ENCODE assay signal across 8 mouse cellular contexts in genomic region chr9:122310613-122311049, GRCm38 (mm10). TPM values are rescaled to one million over a fixed set of nuclear protein-coding genes. Genes with fewer than 3 reads are reported as not detected.
DNase-seq lines count a peak whose midpoint lies in the region; ATAC-seq and TF ChIP-seq lines count a peak whose summit lies in the region.

No protein-coding gene starts in this region.

- dilution Hi-C loops in CH12.LX (cut with MboI; ENCODE audit: extremely low pct_ligation_motif_present, extremely low pct_unique_long_range_greater_than_20kb, low sequenced_read_pairs), result no loop called here

- H3K9me3 ChIP-seq in CH12.LX (replicated peaks; ENCODE audit: low read length), result no peaks in the 10 kb centered on the region
- no peaks in the 10 kb centered on the region for H3K9me3 ChIP-seq in forebrain, embryonic 10.5 days
- no peaks in the 10 kb centered on the region for H3K9me3 ChIP-seq in heart, embryonic 15.5 days (replicated peaks)
- H3K9me3 ChIP-seq in liver, embryonic 13.5 days (replicated peaks), result no peaks in the 10 kb centered on the region
- no peaks in the 10 kb centered on the region for H3K9me3 ChIP-seq in stomach, embryonic 14.5 days (ENCODE audit: control insufficient read depth, low read depth, low read length)

- no peak overlapping the region for H3K27ac ChIP-seq in CH12.LX (ENCODE audit: insufficient read depth, low read depth)
- H3K27ac ChIP-seq in forebrain, embryonic 10.5 days, result peak overlapping the region; percentile 86
- peak overlapping the region; percentile 68 for H3K27ac ChIP-seq in heart, embryonic 15.5 days
- no peak overlapping the region for H3K27ac ChIP-seq in liver, embryonic 13.5 days
- peak overlapping the region; percentile 74; the same call in 1 of the 2 replicates for H3K27ac ChIP-seq in stomach, embryonic 14.5 days (ENCODE audit: low read length)

- in situ Hi-C loops in CH12.LX (cut with MboI; ENCODE audit: low pct_ligation_motif_present, low pct_unique_long_range_greater_than_20kb, low sequenced_read_pairs), result loop anchor here (10.0 kb wide), 1 partner anchor 56 kb away; no protein-coding TSS in a partner anchor

- H3K9ac ChIP-seq in CH12.LX (ENCODE audit: insufficient read depth, low read depth), result peak overlapping the region; percentile 67
- peak overlapping the region; percentile 53 for H3K9ac ChIP-seq in heart, embryonic 15.5 days
- peak overlapping the region; percentile 71 for H3K9ac ChIP-seq in liver, embryonic 13.5 days
- H3K9ac ChIP-seq in stomach, embryonic 14.5 days (replicated peaks; ENCODE audit: low read depth, low read length), result peak overlapping the region; percentile 40; the same call in 1 of the 2 replicates

- peak; percentile 97 for TF ChIP-seq RAD21 in CH12.LX (IDR thresholded peaks at IDR 0.05; ENCODE audit: low read depth, low read length)

- ATAC-seq in heart, embryonic 15.5 days (replicated peaks; ENCODE audit: insufficient number of reproducible peaks, insufficient read depth, low FRiP score, low read depth), result peak; percentile 85
- ATAC-seq in liver, embryonic 13.5 days (ENCODE audit: low read depth), result peak; percentile 64
- peak; percentile 88 for ATAC-seq in stomach, embryonic 14.5 days (ENCODE audit: insufficient number of reproducible peaks, insufficient read depth, low FRiP score, low read depth)

- DNase-seq in CH12.LX (ENCODE audit: extremely low read depth), result peak; percentile 86
- DNase-seq in c-Kit-positive CD71-negative TER-119-negative erythroid progenitor cells, embryonic 14.5 days (ENCODE audit: low read depth), result peak; percentile 84
- peak; percentile 86 for DNase-seq in forebrain, embryonic 10.5 days (ENCODE audit: extremely low spot score, low spot score)
- peak; percentile 86 for DNase-seq in kidney, postnatal 14 days
- peak; percentile 68 for DNase-seq in liver, embryonic 13.5 days
- peak; percentile 71 to 82 for DNase-seq in natural killer cell, adult 2 months (ENCODE audit: low spot score in 2 of 2)

- no peak for TF ChIP-seq EP300 in CH12.LX (IDR thresholded peaks at IDR 0.05; ENCODE audit: low read length)

- no peak for TF ChIP-seq POLR2A in CH12.LX (IDR thresholded peaks at IDR 0.05; ENCODE audit: low read depth, low read length)

- H3K36me3 ChIP-seq in CH12.LX (replicated peaks in 1 of 2; ENCODE audit: control insufficient read depth in 1 of 2, insufficient read depth in 1 of 2, low read length in 1 of 2), result no peaks in the 10 kb centered on the region
- no peaks in the 10 kb centered on the region for H3K36me3 ChIP-seq in forebrain, embryonic 10.5 days (replicated peaks)
- no peaks in the 10 kb centered on the region for H3K36me3 ChIP-seq in heart, embryonic 15.5 days
- H3K36me3 ChIP-seq in liver, embryonic 13.5 days, result no peaks in the 10 kb centered on the region
- H3K36me3 ChIP-seq in stomach, embryonic 14.5 days (ENCODE audit: control insufficient read depth, insufficient read depth, low read length), result no peaks in the 10 kb centered on the region

- H3K4me1 ChIP-seq in CH12.LX (ENCODE audit: control insufficient read depth in 1 of 2, insufficient read depth in 2 of 2), result peaks cover 0 to 18% of the 10 kb centered on the region in 2 experiments; a peak in 2 of 4 replicates
- H3K4me1 ChIP-seq in forebrain, embryonic 10.5 days, result peaks cover 27% of the 10 kb centered on the region
- H3K4me1 ChIP-seq in heart, embryonic 15.5 days (replicated peaks), result peaks cover 9% of the 10 kb centered on the region
- peaks cover 44% of the 10 kb centered on the region for H3K4me1 ChIP-seq in liver, embryonic 13.5 days (replicated peaks)
- 0 out of 2 replicates have a peak, but pooled peaks cover 3% of the 10 kb centered on the region for H3K4me1 ChIP-seq in stomach, embryonic 14.5 days (ENCODE audit: control insufficient read depth, insufficient read depth, low read length)

- peak overlapping the region; percentile 90 for H3K4me2 ChIP-seq in CH12.LX (ENCODE audit: insufficient read depth, low read depth, poor library complexity, severe bottlenecking)
- H3K4me2 ChIP-seq in heart, embryonic 15.5 days, result peak overlapping the region; percentile 61
- H3K4me2 ChIP-seq in liver, embryonic 13.5 days, result peak overlapping the region; percentile 64
- peak overlapping the region; percentile 44 for H3K4me2 ChIP-seq in stomach, embryonic 14.5 days (replicated peaks; ENCODE audit: low read depth, low read length)

- TF ChIP-seq CTCF in CH12.LX (conservative IDR thresholded peaks at IDR 0.05 in 1 of 2, IDR thresholded peaks at IDR 0.05 in 1 of 2; ENCODE audit: low read depth in 2 of 2, low read length in 2 of 2), result peak; percentile 90 to 97

- 11% methylated on average over 18 of the region's 19 CpGs for WGBS in forebrain, embryonic 10.5 days
- 7% methylated on average over 18 of the region's 19 CpGs for WGBS in heart, embryonic 15.5 days
- WGBS in liver, embryonic 13.5 days (ENCODE audit: insufficient replicate concordance), result 9% methylated on average over 18 of the region's 19 CpGs
- WGBS in stomach, embryonic 14.5 days, result 6% methylated on average over 18 of the region's 19 CpGs

- H3K4me3 ChIP-seq in CH12.LX (replicated peaks in 1 of 3; ENCODE audit: low read depth in 2 of 3, low read length in 2 of 3, poor library complexity in 1 of 3), result peak overlapping the region; percentile 47 to 66 (median 49)
- peak overlapping the region; percentile 50 for H3K4me3 ChIP-seq in forebrain, embryonic 10.5 days
- peak overlapping the region; percentile 57 for H3K4me3 ChIP-seq in heart, embryonic 15.5 days
- H3K4me3 ChIP-seq in liver, embryonic 13.5 days (replicated peaks), result peak overlapping the region; percentile 62
- peak overlapping the region; percentile 33 for H3K4me3 ChIP-seq in stomach, embryonic 14.5 days (ENCODE audit: low read depth, low read length)

- no peaks in the 10 kb centered on the region for H3K79me2 ChIP-seq in CH12.LX (replicated peaks; ENCODE audit: control insufficient read depth, extremely low read depth, insufficient read depth, poor library complexity, severe bottlenecking)

- H3K27me3 ChIP-seq in CH12.LX (replicated peaks), result no peaks in the 10 kb centered on the region
- peaks cover 5% of the 10 kb centered on the region; the same call in 1 of the 2 replicates for H3K27me3 ChIP-seq in forebrain, embryonic 10.5 days (ENCODE audit: poor library complexity, severe bottlenecking)
- H3K27me3 ChIP-seq in heart, embryonic 15.5 days, result no peaks in the 10 kb centered on the region
- H3K27me3 ChIP-seq in liver, embryonic 13.5 days, result 0 out of 2 replicates have a peak, but pooled peaks cover 3% of the 10 kb centered on the region
- no peaks in the 10 kb centered on the region for H3K27me3 ChIP-seq in stomach, embryonic 14.5 days (ENCODE audit: control insufficient read depth, insufficient read depth, low read length)

TF ChIP-seq in CH12.LX, 34 proteins besides CTCF, POLR2A, EP300 and RAD21:
- TF ChIP-seq MAZ (IDR thresholded peaks at IDR 0.05; ENCODE audit: low read depth, low read length), result no peak
- TF ChIP-seq MXI1 (IDR thresholded peaks at IDR 0.05; ENCODE audit: low read depth, low read length), result peak; percentile 55; the same call in 1 of the 2 replicates
- TF ChIP-seq IRF4 (IDR thresholded peaks at IDR 0.05; ENCODE audit: low read depth, low read length), result peak; percentile 13; the same call in 1 of the 2 replicates
- TF ChIP-seq MAX (IDR thresholded peaks at IDR 0.05; ENCODE audit: low read length), result peak; percentile 38
- TF ChIP-seq ZC3H11A (IDR thresholded peaks at IDR 0.05; ENCODE audit: low read depth, low read length), result peak; percentile 37; the same call in 1 of the 2 replicates
- TF ChIP-seq USF1 (IDR thresholded peaks at IDR 0.05; ENCODE audit: low read depth, low read length), result peak; percentile 68
- TF ChIP-seq SMC3 (IDR thresholded peaks at IDR 0.05; ENCODE audit: low read depth, low read length), result peak; percentile 93
- TF ChIP-seq BHLHE40 (IDR thresholded peaks at IDR 0.05; ENCODE audit: low read depth, low read length), result peak; percentile 82
- no peak for TF ChIP-seq MEF2A (IDR thresholded peaks at IDR 0.05; ENCODE audit: borderline replicate concordance, low read depth, low read length)
TF ChIP-seq in CH12.LX: peak in this region for 7.

RNA-seq across cellular contexts. Expression of gene Ano10, which starts 16.4 kb away (rescaled TPM):
- 18.2 and 23.9 TPM in 2 replicates for total RNA-seq in CH12.LX (2012; rRNA removed)
- total RNA-seq in CH12.LX (2014; rRNA removed), result 7.3 and 9.5 TPM in 2 replicates
- 11.4 and 12.2 TPM in 2 replicates for polyA plus RNA-seq in CH12.LX (2012; ENCODE audit: insufficient read length, low read depth)
- 29.9 and 31.1 TPM in 2 replicates for polyA plus RNA-seq in forebrain, embryonic 10.5 days (2016; fragmentation: Nextera tagmentation; extraction: Ambion mirVana)
- 23.5 and 34.7 TPM in 2 replicates for polyA plus RNA-seq in heart, embryonic 15.5 days (2015; fragmentation: Nextera tagmentation; extraction: Ambion mirVana)
- polyA plus RNA-seq in liver, embryonic 13.5 days (2015; fragmentation: Nextera tagmentation; extraction: Ambion mirVana), result 10.8 and 10.9 TPM in 2 replicates
- polyA plus RNA-seq in stomach, embryonic 14.5 days (2014; fragmentation: Nextera tagmentation; extraction: Ambion mirVana), result 46.0 and 47.4 TPM in 2 replicates

RNA-seq across cellular contexts. Expression of gene Abhd5, which starts 40.8 kb away (rescaled TPM):
- total RNA-seq in CH12.LX (2012; rRNA removed), result 6.0 and 7.3 TPM in 2 replicates
- total RNA-seq in CH12.LX (2014; rRNA removed), result 8.8 and 9.9 TPM in 2 replicates
- polyA plus RNA-seq in CH12.LX (2012; ENCODE audit: insufficient read length, low read depth), result 12.2 and 14.3 TPM in 2 replicates
- polyA plus RNA-seq in forebrain, embryonic 10.5 days (2016; fragmentation: Nextera tagmentation; extraction: Ambion mirVana), result 19.3 and 21.1 TPM in 2 replicates
- polyA plus RNA-seq in heart, embryonic 15.5 days (2015; fragmentation: Nextera tagmentation; extraction: Ambion mirVana), result 19.1 and 20.4 TPM in 2 replicates
- 21.4 and 26.3 TPM in 2 replicates for polyA plus RNA-seq in liver, embryonic 13.5 days (2015; fragmentation: Nextera tagmentation; extraction: Ambion mirVana)
- 23.8 and 24.6 TPM in 2 replicates for polyA plus RNA-seq in stomach, embryonic 14.5 days (2014; fragmentation: Nextera tagmentation; extraction: Ambion mirVana)

Comparison
In these comparisons a context has a peak if more than half of its experiments do, and no peak if none do; other contexts are left out.
1. H3K27ac ChIP-seq: peak in forebrain, embryonic 10.5 days (single experiment), heart, embryonic 15.5 days (single experiment) and stomach, embryonic 14.5 days (single experiment); none in CH12.LX (single experiment) and liver, embryonic 13.5 days (single experiment).
2. Peak in every context shown above with its lines, with median percentiles within 50 percentile points of each other: DNase-seq, H3K4me2 ChIP-seq, H3K4me3 ChIP-seq, H3K9ac ChIP-seq and ATAC-seq.